Mouse (Mus musculus): ENCODE results near the gene Capn11. TPM values are rescaled to one million over a fixed set of nuclear protein-coding genes. Genes with fewer than 3 reads are reported as not detected.

Gene Capn11
- 0.05 and 0.09 TPM in 2 replicates for polyA plus RNA-seq (2015; fragmentation: Nextera tagmentation; extraction: Ambion mirVana)

DNA sequence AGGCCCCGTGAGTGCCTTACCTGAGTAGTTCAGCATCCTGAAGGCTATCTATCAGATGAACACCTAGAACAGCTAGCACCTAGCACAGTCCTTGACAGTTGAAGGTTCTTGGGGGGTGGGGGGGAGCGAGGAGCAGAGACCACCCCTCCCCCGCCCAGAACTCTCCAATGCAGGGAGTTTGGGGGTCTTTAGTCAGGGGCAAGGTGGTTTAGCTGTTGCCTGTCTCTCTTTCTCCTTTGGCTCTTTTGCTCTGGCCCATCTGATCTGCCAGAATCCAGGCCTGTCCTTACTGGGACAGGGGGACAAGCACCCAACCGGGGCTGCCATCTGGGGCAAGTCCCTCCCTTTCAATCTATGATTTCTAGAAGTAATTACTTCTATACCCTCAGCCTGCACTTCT, at the start of gene Capn11:
TSS of gene Capn11 (minus strand) at position 101 of the 400 bp plus-strand sequence.
- no peak for DNase-seq
- Histone ChIP-seq H3K27ac (no peak within 1 kb of the TSS), H3K9ac (no peak within 1 kb of the TSS), H3K4me1 (replicated peaks) (peaks cover 8% of the 10 kb centered on the region), H3K4me2 (no peak within 1 kb of the TSS), H3K4me3 (replicated peaks) (no peak within 1 kb of the TSS), H3K9me3 (replicated peaks) (no peaks in the 10 kb centered on the region), H3K36me3 (peaks cover 3% of the 10 kb centered on the region; the same call in 1 of the 2 replicates), H3K27me3 (no peaks in the 10 kb centered on the region)
- ATAC-seq (ENCODE audit: low read depth) = no peak
- WGBS (ENCODE audit: insufficient replicate concordance) = 64% methylated on average over 4 of the region's 4 CpGs

DNA sequence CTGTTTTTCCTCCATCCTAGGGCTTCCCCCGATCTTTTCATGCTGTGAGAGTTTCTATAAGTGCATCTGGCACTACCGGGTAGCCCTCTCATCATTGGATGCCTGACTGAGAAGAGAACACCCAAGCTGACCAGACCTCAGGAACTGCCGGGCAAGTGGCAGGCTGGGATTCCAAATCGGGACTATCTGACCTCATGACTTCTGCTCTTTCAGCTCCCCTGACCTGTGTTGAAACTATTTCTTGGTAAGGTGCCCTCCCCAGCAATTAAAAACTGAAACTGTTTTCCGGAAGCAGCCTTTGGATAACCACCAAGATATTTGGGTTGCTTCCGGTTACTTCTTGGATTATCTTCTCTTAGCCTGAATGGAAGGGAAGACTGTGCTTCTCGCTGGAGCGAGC, 49.1 kb upstream of the Capn11 start:
- WGBS (ENCODE audit: insufficient replicate concordance) = 75% methylated on average over 8 of the region's 8 CpGs
- Histone ChIP-seq H3K4me2 (no peak overlapping the region), H3K4me3 (replicated peaks) (no peak overlapping the region), H3K27ac (no peak overlapping the region), H3K36me3 (no peaks in the 10 kb centered on the region), H3K9me3 (replicated peaks) (no peaks in the 10 kb centered on the region), H3K4me1 (replicated peaks) (peaks cover 7% of the 10 kb centered on the region), H3K9ac (no peak overlapping the region), H3K27me3 (no peaks in the 10 kb centered on the region)
- DNase-seq (no peak), ATAC-seq (ENCODE audit: low read depth) (no peak)

- H3K27ac ChIP-seq = no peak overlapping the region
- no peak overlapping the region for H3K4me2 ChIP-seq
- ATAC-seq (ENCODE audit: low read depth) (no peak), DNase-seq (no peak)
- H3K9me3 ChIP-seq (replicated peaks) = no peaks in the 10 kb centered on the region
- no peaks in the 10 kb centered on the region for H3K36me3 ChIP-seq
- no peak overlapping the region for H3K4me3 ChIP-seq (replicated peaks)
- H3K27me3 ChIP-seq = no peaks in the 10 kb centered on the region
- H3K4me1 ChIP-seq (replicated peaks) = peaks cover 15% of the 10 kb centered on the region
- H3K9ac ChIP-seq = no peak overlapping the region
- 19% methylated on average over 3 of the region's 3 CpGs for WGBS (ENCODE audit: insufficient replicate concordance)
Measured at GRCm38 (mm10) chr17:45707376-45707775, 48.3 kb upstream of the Capn11 start.

GRCm38 (mm10) chr17:45706796-45707195, 47.7 kb upstream of the Capn11 start:
- no peak overlapping the region for H3K9ac ChIP-seq
- H3K4me3 ChIP-seq (replicated peaks) = no peak overlapping the region
- no peaks in the 10 kb centered on the region for H3K9me3 ChIP-seq (replicated peaks)
- peaks cover 20% of the 10 kb centered on the region for H3K4me1 ChIP-seq (replicated peaks)
- ATAC-seq (ENCODE audit: low read depth) (no peak), DNase-seq (no peak)
- no peak overlapping the region for H3K27ac ChIP-seq
- no peaks in the 10 kb centered on the region for H3K36me3 ChIP-seq
- H3K27me3 ChIP-seq = no peaks in the 10 kb centered on the region
- no peak overlapping the region for H3K4me2 ChIP-seq
- 41% methylated on average over 5 of the region's 5 CpGs for WGBS (ENCODE audit: insufficient replicate concordance)

GRCm38 (mm10) chr17:45703187-45703586, 44.1 kb upstream of the Capn11 start:
- Histone ChIP-seq H3K4me1 (replicated peaks) (peaks cover 34% of the 10 kb centered on the region), H3K36me3 (peaks cover 10% of the 10 kb centered on the region), H3K4me2 (0 out of 2 replicates have a peak overlapping the region, but pooled peaks have one; percentile 10), H3K27me3 (no peaks in the 10 kb centered on the region), H3K9me3 (replicated peaks) (no peaks in the 10 kb centered on the region), H3K27ac (no peak overlapping the region), H3K9ac (no peak overlapping the region), H3K4me3 (replicated peaks) (no peak overlapping the region)
- ATAC-seq (ENCODE audit: low read depth) (peak; percentile 48; the same call in 1 of the 2 replicates), DNase-seq (no peak)
- WGBS (ENCODE audit: insufficient replicate concordance) = 16% methylated on average over 7 of the region's 7 CpGs

GRCm38 (mm10) chr17:45702254-45702653, 43.1 kb upstream of the Capn11 start:
- WGBS (ENCODE audit: insufficient replicate concordance) = 38% methylated on average over 4 of the region's 4 CpGs
- no peaks in the 10 kb centered on the region for H3K27me3 ChIP-seq
- peaks cover 34% of the 10 kb centered on the region for H3K4me1 ChIP-seq (replicated peaks)
- H3K27ac ChIP-seq = 0 out of 2 replicates have a peak overlapping the region, but pooled peaks have one; percentile 36
- no peak overlapping the region for H3K4me3 ChIP-seq (replicated peaks)
- DNase-seq (no peak), ATAC-seq (ENCODE audit: low read depth) (peak; percentile 38; the same call in 1 of the 2 replicates)
- peaks cover 18% of the 10 kb centered on the region for H3K36me3 ChIP-seq
- H3K4me2 ChIP-seq = no peak overlapping the region
- H3K9me3 ChIP-seq (replicated peaks) = no peaks in the 10 kb centered on the region
- no peak overlapping the region for H3K9ac ChIP-seq

GRCm38 (mm10) chr17:45701236-45701591, 42.1 kb upstream of the Capn11 start:
- ATAC-seq (ENCODE audit: low read depth) (no peak), DNase-seq (no peak)
- no peaks in the 10 kb centered on the region for H3K27me3 ChIP-seq
- H3K4me3 ChIP-seq (replicated peaks) = no peak overlapping the region
- H3K27ac ChIP-seq = no peak overlapping the region
- H3K36me3 ChIP-seq = peaks cover 27% of the 10 kb centered on the region
- no peak overlapping the region for H3K9ac ChIP-seq
- 73% methylated on average over 9 of the region's 9 CpGs for WGBS (ENCODE audit: insufficient replicate concordance)
- H3K4me1 ChIP-seq (replicated peaks) = peaks cover 36% of the 10 kb centered on the region
- no peaks in the 10 kb centered on the region for H3K9me3 ChIP-seq (replicated peaks)
- no peak overlapping the region for H3K4me2 ChIP-seq

- Histone ChIP-seq H3K36me3 (peaks cover 28% of the 10 kb centered on the region), H3K27ac (no peak overlapping the region), H3K4me1 (replicated peaks) (peaks cover 40% of the 10 kb centered on the region), H3K9me3 (replicated peaks) (no peaks in the 10 kb centered on the region), H3K9ac (no peak overlapping the region), H3K27me3 (no peaks in the 10 kb centered on the region), H3K4me3 (replicated peaks) (no peak overlapping the region), H3K4me2 (no peak overlapping the region)
- ATAC-seq (ENCODE audit: low read depth) (no peak), DNase-seq (no peak)
- 61% methylated on average over 10 of the region's 16 CpGs for WGBS (ENCODE audit: insufficient replicate concordance)
Measured at GRCm38 (mm10) chr17:45700496-45701235, 41.5 kb upstream of the Capn11 start.

- ATAC-seq (ENCODE audit: low read depth) (no peak), DNase-seq (no peak)
- Histone ChIP-seq H3K27ac (no peak overlapping the region), H3K4me1 (replicated peaks) (peaks cover 51% of the 10 kb centered on the region), H3K36me3 (peaks cover 28% of the 10 kb centered on the region), H3K9ac (no peak overlapping the region), H3K27me3 (no peaks in the 10 kb centered on the region), H3K4me2 (no peak overlapping the region), H3K9me3 (replicated peaks) (no peaks in the 10 kb centered on the region), H3K4me3 (replicated peaks) (no peak overlapping the region)
- 70% methylated on average over 3 of the region's 3 CpGs for WGBS (ENCODE audit: insufficient replicate concordance)
Measured at GRCm38 (mm10) chr17:45699039-45699740, 40.1 kb upstream of the Capn11 start.

GRCm38 (mm10) chr17:45698368-45698767, 39.2 kb upstream of the Capn11 start:
- 86% methylated on average over 6 of the region's 6 CpGs for WGBS (ENCODE audit: insufficient replicate concordance)
- DNase-seq = no peak
- no peak overlapping the region for H3K4me3 ChIP-seq (replicated peaks)
- H3K9me3 ChIP-seq (replicated peaks) = no peaks in the 10 kb centered on the region
- peaks cover 28% of the 10 kb centered on the region for H3K36me3 ChIP-seq
- H3K9ac ChIP-seq = no peak overlapping the region
- H3K27me3 ChIP-seq = no peaks in the 10 kb centered on the region
- ATAC-seq (ENCODE audit: low read depth) = no peak
- peaks cover 57% of the 10 kb centered on the region for H3K4me1 ChIP-seq (replicated peaks)
- no peak overlapping the region for H3K27ac ChIP-seq
- H3K4me2 ChIP-seq = no peak overlapping the region

DNA sequence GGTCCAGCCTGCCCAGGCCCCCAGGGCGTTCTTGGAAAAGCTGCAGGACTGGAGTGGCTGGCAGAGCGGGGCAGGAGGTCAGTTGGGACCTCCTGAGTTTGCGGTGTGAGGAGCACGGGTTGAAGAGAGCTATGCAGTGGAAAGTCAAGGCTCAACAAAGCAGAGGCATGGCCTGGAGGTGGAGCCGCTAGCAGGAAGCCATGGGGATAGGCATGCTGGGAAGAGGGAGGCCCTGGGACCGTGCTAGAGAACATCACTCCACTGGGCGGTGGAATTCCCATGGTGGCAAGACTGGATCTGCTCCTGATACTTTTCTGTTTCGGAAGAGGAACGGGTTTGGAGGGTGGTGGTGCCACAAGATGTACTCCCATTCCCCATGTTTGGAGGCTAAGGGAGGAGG, 37.9 kb upstream of the Capn11 start:
- H3K9ac ChIP-seq = no peak overlapping the region
- H3K36me3 ChIP-seq = peaks cover 28% of the 10 kb centered on the region
- peaks cover 58% of the 10 kb centered on the region for H3K4me1 ChIP-seq (replicated peaks)
- ATAC-seq (ENCODE audit: low read depth) (no peak), DNase-seq (no peak)
- H3K4me2 ChIP-seq = no peak overlapping the region
- H3K27me3 ChIP-seq = no peaks in the 10 kb centered on the region
- 89% methylated on average over 9 of the region's 9 CpGs for WGBS (ENCODE audit: insufficient replicate concordance)
- H3K4me3 ChIP-seq (replicated peaks) = no peak overlapping the region
- no peak overlapping the region for H3K27ac ChIP-seq
- H3K9me3 ChIP-seq (replicated peaks) = no peaks in the 10 kb centered on the region
